Mouse (Mus musculus) testis, adult 2 months (tissue): Measurements from ENCODE around the gene Clca2. TPM values are rescaled to one million over a fixed set of nuclear protein-coding genes. Genes with fewer than 3 reads are reported as not detected.

Source experiments
- H3K27ac ChIP-seq: fragments of 200-500 bp; 2 replicates; pipeline ENCODE4 v1.5.1; 2012; ENCODE audit warnings: low read depth, low read length; ENCODE audit not compliant: control insufficient read depth, insufficient read depth
- H3K27me3 ChIP-seq: fragments of 200-500 bp; 2 replicates; pipeline ENCODE4 v1.6.1; 2012; ENCODE audit warnings: mild to moderate bottlenecking, low read length, moderate library complexity; ENCODE audit not compliant: control insufficient read depth, insufficient read depth
- H3K36me3 ChIP-seq: fragments of 200-500 bp; 2 replicates; pipeline ENCODE4 v1.6.1; 2012; ENCODE audit warnings: mild to moderate bottlenecking, low read length; ENCODE audit not compliant: control insufficient read depth, insufficient read depth
- H3K4me1 ChIP-seq: fragments of 200-500 bp; 2 replicates; pipeline ENCODE4 v1.6.1; 2012; ENCODE audit warnings: low read length; ENCODE audit not compliant: control insufficient read depth, insufficient read depth
- H3K4me3 ChIP-seq: fragments of 200-500 bp; 2 replicates; pipeline ENCODE4 v1.5.1; 2012; ENCODE audit warnings: low read depth, mild to moderate bottlenecking, low read length, moderate library complexity, mixed read lengths; ENCODE audit not compliant: control insufficient read depth
- CTCF ChIP-seq: fragments of 200-500 bp; IDR thresholded peaks from 2 replicates; pipeline ENCODE4 v1.5.1; 2012; ENCODE audit warnings: low read depth, mild to moderate bottlenecking, inconsistent platforms, low read length, moderate library complexity; ENCODE audit not compliant: control insufficient read depth, insufficient read depth, insufficient replicate concordance
- POLR2A ChIP-seq: fragments of 200-500 bp; IDR thresholded peaks from 2 replicates; pipeline ENCODE4 v1.6.1; 2012; ENCODE audit warnings: low read depth, mild to moderate bottlenecking, inconsistent platforms, low read length, moderate library complexity; ENCODE audit not compliant: control insufficient read depth
- polyA plus RNA-seq: library from polyadenylated mRNA; depleted of rRNA; stranded (reverse); fragments of >200 nt; gene quantifications from 2 replicates; pipeline ENCODE4 v1.2.3, GENCODE M21; 2012; rRNA removed

The Clca2 gene
- polyA plus RNA-seq = 0.07 and 0.10 TPM in 2 replicates

GRCm38 (mm10) chr3:145099291-145099690, at the start of gene Clca2:
Gene Clca2 (minus strand): TSS chr3:145099443.
- no peaks in the 10 kb centered on the region for H3K36me3 ChIP-seq
- no peaks in the 10 kb centered on the region; the same call in 1 of the 2 replicates for H3K4me1 ChIP-seq
- TF ChIP-seq CTCF = no peak
- no peak for TF ChIP-seq POLR2A
- no peak within 1 kb of the TSS for H3K27ac ChIP-seq
- no peak within 1 kb of the TSS for H3K4me3 ChIP-seq
- H3K27me3 ChIP-seq = no peaks in the 10 kb centered on the region

- Histone ChIP-seq H3K36me3 (no peaks in the 10 kb centered on the region; the same call in 1 of the 2 replicates), H3K27ac (no peak overlapping the region), H3K27me3 (no peaks in the 10 kb centered on the region), H3K4me1 (no peaks in the 10 kb centered on the region), H3K4me3 (no peak overlapping the region)
- no peak for TF ChIP-seq POLR2A
- no peak for TF ChIP-seq CTCF
Measured at GRCm38 (mm10) chr3:145147952-145148351, 48.7 kb upstream of the Clca2 start.

GRCm38 (mm10) chr3:145147483-145147882, 48.2 kb upstream of the Clca2 start:
- Histone ChIP-seq H3K27ac (no peak overlapping the region), H3K36me3 (no peaks in the 10 kb centered on the region; the same call in 1 of the 2 replicates), H3K27me3 (no peaks in the 10 kb centered on the region), H3K4me1 (no peaks in the 10 kb centered on the region), H3K4me3 (no peak overlapping the region)
- TF ChIP-seq CTCF (no peak), POLR2A (no peak)

GRCm38 (mm10) chr3:145146871-145147270, 47.6 kb upstream of the Clca2 start:
- no peak for TF ChIP-seq CTCF
- no peak for TF ChIP-seq POLR2A
- no peaks in the 10 kb centered on the region for H3K27me3 ChIP-seq
- H3K36me3 ChIP-seq = no peaks in the 10 kb centered on the region; the same call in 1 of the 2 replicates

GRCm38 (mm10) chr3:145143856-145144255, 44.6 kb upstream of the Clca2 start:
- no peaks in the 10 kb centered on the region; the same call in 1 of the 2 replicates for H3K36me3 ChIP-seq
- H3K27ac ChIP-seq = no peak overlapping the region
- no peak for TF ChIP-seq CTCF
- no peak for TF ChIP-seq POLR2A
- H3K4me1 ChIP-seq = no peaks in the 10 kb centered on the region
- no peaks in the 10 kb centered on the region for H3K27me3 ChIP-seq
- H3K4me3 ChIP-seq = no peak overlapping the region

More at GRCm38 (mm10) chr3:145146871-145147270, 47.6 kb upstream of the Clca2 start:
- H3K4me3 ChIP-seq = no peak overlapping the region
- H3K4me1 ChIP-seq = no peaks in the 10 kb centered on the region
- H3K27ac ChIP-seq = no peak overlapping the region

GRCm38 (mm10) chr3:145142925-145143324, 43.7 kb upstream of the Clca2 start:
- no peak overlapping the region for H3K27ac ChIP-seq
- H3K4me1 ChIP-seq = no peaks in the 10 kb centered on the region
- no peaks in the 10 kb centered on the region for H3K36me3 ChIP-seq
- no peak overlapping the region for H3K4me3 ChIP-seq
- TF ChIP-seq CTCF (no peak), POLR2A (no peak)
- no peaks in the 10 kb centered on the region for H3K27me3 ChIP-seq

- H3K4me1 ChIP-seq = no peaks in the 10 kb centered on the region
- H3K4me3 ChIP-seq = no peak overlapping the region
- no peaks in the 10 kb centered on the region for H3K27me3 ChIP-seq
- TF ChIP-seq POLR2A (no peak), CTCF (no peak)
- no peaks in the 10 kb centered on the region for H3K36me3 ChIP-seq
- no peak overlapping the region for H3K27ac ChIP-seq
Measured at GRCm38 (mm10) chr3:145140236-145140635, 41.0 kb upstream of the Clca2 start.

GRCm38 (mm10) chr3:145131210-145131868, 32.1 kb upstream of the Clca2 start:
- Histone ChIP-seq H3K4me3 (no peak overlapping the region), H3K4me1 (no peaks in the 10 kb centered on the region), H3K36me3 (peaks cover 2% of the 10 kb centered on the region), H3K27ac (no peak overlapping the region), H3K27me3 (no peaks in the 10 kb centered on the region)
- TF ChIP-seq CTCF (no peak), POLR2A (no peak)
